Mouse (Mus musculus) liver, adult 2 months (tissue): ENCODE data around the gene Lrrfip1. TPM values are rescaled to one million over a fixed set of nuclear protein-coding genes. Genes with fewer than 3 reads are reported as not detected.

ENCODE experiments used
- DNase-seq: peaks from one replicate; pipeline ENCODE4 v3.0.0-alpha.2; 2011; ENCODE audit warnings: low read depth, low spot score; ENCODE audit errors: extremely low read depth
- H3K27ac ChIP-seq: fragments of 200-500 bp; replicated peaks from 2 replicates; pipeline ENCODE4 v1.5.1; 2012; ENCODE audit warnings: low read depth, mild to moderate bottlenecking, control low read depth, inconsistent platforms, low read length; ENCODE audit not compliant: insufficient read depth
- H3K27me3 ChIP-seq: fragments of 200-500 bp; 2 replicates; pipeline ENCODE4 v1.6.1; 2012; ENCODE audit warnings: mild to moderate bottlenecking, moderate library complexity, low read length, inconsistent platforms; ENCODE audit not compliant: control insufficient read depth, insufficient read depth
- H3K36me3 ChIP-seq: fragments of 200-500 bp; 2 replicates; pipeline ENCODE4 v1.6.1; 2012; ENCODE audit warnings: low read length, inconsistent platforms; ENCODE audit not compliant: control insufficient read depth, insufficient read depth
- H3K4me1 ChIP-seq: fragments of 200-500 bp; 2 replicates; pipeline ENCODE4 v1.6.1; 2011; ENCODE audit warnings: low read length; ENCODE audit not compliant: control insufficient read depth, insufficient read depth
- H3K4me3 ChIP-seq: fragments of 200-500 bp; 2 replicates; pipeline ENCODE4 v1.5.1; 2011; ENCODE audit warnings: low read depth, mild to moderate bottlenecking, control low read depth, low read length, moderate library complexity; ENCODE audit not compliant: insufficient read depth
- H3K79me2 ChIP-seq: fragments of 200-500 bp; 2 replicates; pipeline ENCODE4 v1.6.1; 2012; ENCODE audit warnings: inconsistent platforms, mild to moderate bottlenecking, low read length, moderate library complexity; ENCODE audit not compliant: control insufficient read depth, insufficient read depth
- H3K9ac ChIP-seq: fragments of 200-500 bp; 2 replicates; pipeline ENCODE4 v1.6.1; 2012; ENCODE audit warnings: low read depth, mild to moderate bottlenecking, control low read depth, inconsistent platforms, low read length
- CTCF ChIP-seq: fragments of 200-500 bp; IDR thresholded peaks from 2 replicates; pipeline ENCODE4 v1.5.1; 2011; ENCODE audit warnings: low read depth, low read length, control low read depth
- POLR2A ChIP-seq: fragments of 200-500 bp; IDR thresholded peaks from 2 replicates; pipeline ENCODE4 v1.6.1; 2011; ENCODE audit warnings: low read length, control low read depth; ENCODE audit not compliant: insufficient read depth; ENCODE audit errors: extremely low read depth
- WGBS: fragments of 180-500 bp; shearing (Covaris S2); methylation state at CpG from one replicate; pipeline ENCODE4 v1.1.7; 2018; 5-methylcytosine and 5-hydroxymethylcytosine counted together
- polyA plus RNA-seq: library from polyadenylated mRNA; depleted of rRNA; stranded (reverse); fragments of >200 nt; gene quantifications from 2 replicates; pipeline ENCODE4 v1.2.3, GENCODE M21; 2012
- total RNA-seq: library from RNA; depleted of rRNA; stranded (reverse); fragments of >200 nt; gene quantifications from 2 replicates; pipeline ENCODE4 v1.2.3, GENCODE M21; 2014

Lrrfip1 gene
- total and polyA plus RNA-seq, 2 experiments = 4.8 to 22.4 TPM

DNA sequence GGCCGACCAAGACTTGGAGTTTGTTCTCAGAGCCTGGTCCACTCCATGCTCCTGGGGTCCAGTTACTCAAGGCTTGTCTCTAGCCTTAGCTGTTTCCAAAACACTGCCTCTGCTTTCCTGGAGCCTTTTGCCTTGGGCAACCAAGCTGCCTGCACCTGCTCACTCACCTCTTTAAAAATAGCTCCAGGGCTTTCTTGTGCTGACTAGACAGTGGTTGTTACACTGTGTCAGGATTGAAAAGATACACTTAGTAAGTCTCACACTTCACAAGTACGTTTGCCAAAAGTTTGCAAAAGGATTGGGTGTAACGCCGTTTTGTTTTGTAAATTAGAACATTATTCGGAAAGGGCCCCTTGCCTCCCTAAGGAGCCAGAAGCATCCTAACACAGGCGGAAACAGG lies 40.0 kb downstream of the Lrrfip1 start:
- H3K4me3 ChIP-seq = no peak overlapping the region
- no peaks in the 10 kb centered on the region for H3K27me3 ChIP-seq
- H3K36me3 ChIP-seq = no peaks in the 10 kb centered on the region
- no peak overlapping the region for H3K9ac ChIP-seq
- H3K27ac ChIP-seq = no peak overlapping the region
- H3K79me2 ChIP-seq = no peaks in the 10 kb centered on the region
- no peak for TF ChIP-seq POLR2A
- no peak for TF ChIP-seq CTCF
- 83% methylated on average over 6 of the region's 6 CpGs for WGBS
- no peaks in the 10 kb centered on the region for H3K4me1 ChIP-seq
- no peak for DNase-seq

- Histone ChIP-seq H3K27ac (no peak overlapping the region), H3K27me3 (no peaks in the 10 kb centered on the region), H3K79me2 (no peaks in the 10 kb centered on the region), H3K9ac (no peak overlapping the region), H3K4me3 (no peak overlapping the region), H3K4me1 (no peaks in the 10 kb centered on the region), H3K36me3 (no peaks in the 10 kb centered on the region)
- WGBS = 76% methylated on average over 5 of the region's 5 CpGs
- DNase-seq = no peak
- TF ChIP-seq POLR2A = no peak
- TF ChIP-seq CTCF = no peak
Observed at GRCm38 (mm10) chr1:91041605-91042004, 43.1 kb downstream of the Lrrfip1 start.

- no peaks in the 10 kb centered on the region for H3K36me3 ChIP-seq
- H3K27me3 ChIP-seq = no peaks in the 10 kb centered on the region
- no peak for TF ChIP-seq CTCF
- no peak for TF ChIP-seq POLR2A
- no peak overlapping the region for H3K9ac ChIP-seq
- DNase-seq = no peak
- H3K4me3 ChIP-seq = no peak overlapping the region
- no peak overlapping the region for H3K27ac ChIP-seq
- H3K4me1 ChIP-seq = no peaks in the 10 kb centered on the region
- no peaks in the 10 kb centered on the region for H3K79me2 ChIP-seq
- WGBS = 41% methylated on average over 5 of the region's 5 CpGs
Observed at GRCm38 (mm10) chr1:91043191-91043590, 44.7 kb downstream of the Lrrfip1 start.

DNA sequence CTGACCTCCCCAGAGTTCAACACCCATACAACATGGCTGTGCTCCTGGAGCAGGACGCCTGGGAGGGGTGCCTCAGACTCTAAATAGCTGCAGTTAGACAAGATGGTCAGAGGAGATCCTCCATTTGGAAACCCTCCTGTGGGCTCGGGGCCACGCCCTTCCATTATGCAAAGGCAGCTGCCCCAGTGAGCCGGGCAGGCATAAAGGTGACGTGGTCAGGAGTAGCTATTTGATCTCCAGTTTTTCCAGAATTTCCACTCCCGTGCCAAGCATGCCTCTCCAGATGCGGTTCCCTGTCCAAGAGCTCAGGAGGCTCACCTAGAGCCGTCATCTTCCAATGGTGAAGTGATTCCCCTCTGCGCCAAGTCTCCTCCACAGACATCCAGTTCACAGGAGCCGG lies 45.6 kb downstream of the Lrrfip1 start:
- TF ChIP-seq CTCF = no peak
- no peak for TF ChIP-seq POLR2A

GRCm38 (mm10) chr1:91044648-91045047 lies 46.1 kb downstream of the Lrrfip1 start:
- Histone ChIP-seq H3K36me3 (no peaks in the 10 kb centered on the region), H3K4me3 (no peak overlapping the region), H3K27ac (no peak overlapping the region), H3K4me1 (no peaks in the 10 kb centered on the region), H3K27me3 (no peaks in the 10 kb centered on the region), H3K9ac (no peak overlapping the region), H3K79me2 (no peaks in the 10 kb centered on the region)
- TF ChIP-seq POLR2A = no peak
- no peak for TF ChIP-seq CTCF
- no peak for DNase-seq
- 85% methylated on average over 3 of the region's 3 CpGs for WGBS

More for the DNA sequence above, 45.6 kb downstream of the Lrrfip1 start:
- no peaks in the 10 kb centered on the region for H3K36me3 ChIP-seq
- no peaks in the 10 kb centered on the region for H3K79me2 ChIP-seq
- WGBS = 93% methylated on average over 10 of the region's 10 CpGs
- no peaks in the 10 kb centered on the region for H3K27me3 ChIP-seq
- DNase-seq = no peak
- no peaks in the 10 kb centered on the region for H3K4me1 ChIP-seq
- H3K9ac ChIP-seq = no peak overlapping the region
- H3K27ac ChIP-seq = no peak overlapping the region
- H3K4me3 ChIP-seq = no peak overlapping the region

- no peaks in the 10 kb centered on the region for H3K27me3 ChIP-seq
- no peaks in the 10 kb centered on the region for H3K4me1 ChIP-seq
- no peak for DNase-seq
- H3K9ac ChIP-seq = no peak overlapping the region
- no peak overlapping the region for H3K27ac ChIP-seq
- H3K4me3 ChIP-seq = no peak overlapping the region
- TF ChIP-seq POLR2A = no peak
- TF ChIP-seq CTCF = no peak
- H3K79me2 ChIP-seq = no peaks in the 10 kb centered on the region
- no peaks in the 10 kb centered on the region for H3K36me3 ChIP-seq
- 54% methylated on average over 5 of the region's 5 CpGs for WGBS
Observed at GRCm38 (mm10) chr1:91046237-91046636, 47.7 kb downstream of the Lrrfip1 start.
